Mouse (Mus musculus) forebrain, embryonic 14.5 days (tissue): Measurements from ENCODE around the gene Ebna1bp2. TPM values are rescaled to one million over a fixed set of nuclear protein-coding genes. Genes with fewer than 3 reads are reported as not detected.

Experiments
- ATAC-seq: fragments of 200-750 bp; cut with Nextera tagmentation; 2 replicates; pipeline ENCODE4 v1.8.0; 2017; ENCODE audit warnings: mild to moderate bottlenecking, moderate library complexity
- DNase-seq: peaks from one replicate; pipeline ENCODE4 v3.0.0-alpha.2; 2015; ENCODE audit warnings: low spot score
- H3K27ac ChIP-seq: fragments of 300-500 bp; sonication (generic); 2 replicates; pipeline ENCODE4 v1.5.1; 2014; ENCODE audit warnings: low read depth, mild to moderate bottlenecking, control low read depth, low read length, moderate library complexity
- H3K27me3 ChIP-seq: fragments of 300-500 bp; sonication (generic); replicated peaks from 2 replicates; pipeline ENCODE4 v1.6.1; 2014; ENCODE audit warnings: low read length, control low read depth, mixed read lengths; ENCODE audit not compliant: control insufficient read depth, insufficient read depth
- H3K36me3 ChIP-seq: fragments of 300-500 bp; sonication (generic); 2 replicates; pipeline ENCODE4 v1.6.1; 2014; ENCODE audit warnings: low read length, control low read depth; ENCODE audit not compliant: control insufficient read depth, insufficient read depth
- H3K4me1 ChIP-seq: fragments of 300-500 bp; sonication (generic); 2 replicates; pipeline ENCODE4 v1.6.1; 2014; ENCODE audit warnings: antibody characterized with exemption, low read length, control low read depth; ENCODE audit not compliant: control insufficient read depth, insufficient read depth
- H3K4me2 ChIP-seq: fragments of 300-500 bp; sonication (generic); 2 replicates; pipeline ENCODE4 v1.6.1; 2014; ENCODE audit warnings: mild to moderate bottlenecking, control low read depth, low read length
- H3K4me3 ChIP-seq: fragments of 300-500 bp; sonication (generic); 2 replicates; pipeline ENCODE4 v1.5.1; 2014; ENCODE audit warnings: low read depth, low read length, control low read depth
- H3K9ac ChIP-seq: fragments of 300-500 bp; sonication (generic); 2 replicates; pipeline ENCODE4 v1.6.1; 2014; ENCODE audit warnings: mild to moderate bottlenecking, low read length, control low read depth, moderate library complexity
- H3K9me3 ChIP-seq: fragments of 300-500 bp; sonication (generic); replicated peaks from 2 replicates; pipeline ENCODE4 v1.6.1; 2016; ENCODE audit warnings: low read length, control low read depth, mixed read lengths; ENCODE audit not compliant: control insufficient read depth
- WGBS: fragments of 180-500 bp; shearing (Covaris S2); extraction: QIAGEN DNeasy Blood & Tissue Kit; methylation state at CpG from one replicate; pipeline ENCODE4 v1.1.7; 2014; 5-methylcytosine and 5-hydroxymethylcytosine counted together
- polyA plus RNA-seq: library from polyadenylated mRNA; unstranded; fragments of >200 nt; fragmentation: Nextera tagmentation; extraction: Ambion mirVana; gene quantifications from 2 replicates; pipeline ENCODE4 v1.2.1, GENCODE M21; 2014

Ebna1bp2 gene
- polyA plus RNA-seq, 1 experiment from 2014 or later = 167 TPM

DNA sequence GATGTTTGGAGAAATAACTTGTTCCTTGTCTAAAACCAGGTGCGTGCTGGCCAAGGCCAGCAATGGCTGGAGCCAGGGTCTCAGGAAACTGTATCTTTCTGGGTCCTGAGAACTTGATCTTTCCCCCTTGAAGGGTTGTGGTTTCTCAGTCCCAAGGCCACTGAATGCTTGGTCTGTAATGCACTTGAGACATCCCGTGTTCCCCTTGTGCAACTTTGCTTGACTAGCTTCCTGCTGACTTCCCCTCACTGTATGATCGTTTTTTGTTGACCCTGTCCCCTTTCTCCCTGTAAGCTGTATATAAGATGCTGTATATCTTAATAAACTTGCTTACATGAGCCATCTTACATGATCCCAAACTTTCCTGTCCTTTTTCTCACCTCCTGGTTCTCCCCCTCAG is 10.8 kb upstream of the Ebna1bp2 start:
- ATAC-seq = no peak
- Histone ChIP-seq H3K27ac (no peak overlapping the region), H3K9me3 (no peaks in the 10 kb centered on the region), H3K4me2 (no peak overlapping the region), H3K9ac (no peak overlapping the region), H3K4me3 (no peak overlapping the region), H3K27me3 (no peaks in the 10 kb centered on the region), H3K36me3 (no peaks in the 10 kb centered on the region), H3K4me1 (no peaks in the 10 kb centered on the region)
- WGBS = 72% methylated on average over 3 of the region's 3 CpGs
- no peak for DNase-seq

GRCm38 (mm10) chr4:118612619-118613018 is 8.0 kb upstream of the Ebna1bp2 start:
- H3K27ac ChIP-seq = no peak overlapping the region
- no peak for ATAC-seq
- H3K4me1 ChIP-seq = no peaks in the 10 kb centered on the region
- no peaks in the 10 kb centered on the region for H3K36me3 ChIP-seq
- no peaks in the 10 kb centered on the region; the same call in 1 of the 2 replicates for H3K9me3 ChIP-seq
- peak; percentile 7 for DNase-seq
- no peak overlapping the region for H3K4me2 ChIP-seq
- H3K9ac ChIP-seq = no peak overlapping the region
- no peaks in the 10 kb centered on the region for H3K27me3 ChIP-seq
- 25% methylated on average over 11 of the region's 11 CpGs for WGBS
- H3K4me3 ChIP-seq = no peak overlapping the region

DNA sequence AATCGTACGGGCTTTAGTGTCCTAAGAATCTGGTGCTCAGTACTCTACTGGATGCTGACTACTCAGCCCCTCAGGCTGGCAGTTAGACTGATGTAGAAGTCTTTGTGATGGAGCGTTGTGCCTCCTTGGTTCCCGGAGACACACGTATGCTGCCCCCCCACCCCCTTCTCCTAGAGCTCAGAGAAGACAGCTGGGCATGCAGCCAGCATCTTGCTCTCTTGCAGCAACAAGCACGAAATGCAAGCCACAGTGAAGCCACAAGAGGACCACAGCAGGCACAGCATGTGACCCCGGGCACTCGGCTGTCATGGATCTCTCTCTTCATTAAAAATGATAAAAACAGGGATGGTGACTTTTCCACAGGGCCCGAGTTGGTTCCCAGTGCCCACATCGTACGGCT is 5.2 kb upstream of the Ebna1bp2 start:
- WGBS = 78% methylated on average over 11 of the region's 11 CpGs
- peak; percentile 2 for DNase-seq
- Histone ChIP-seq H3K4me1 (no peaks in the 10 kb centered on the region), H3K4me2 (no peak overlapping the region), H3K36me3 (no peaks in the 10 kb centered on the region), H3K27ac (no peak overlapping the region), H3K27me3 (no peaks in the 10 kb centered on the region), H3K9me3 (peaks cover 5% of the 10 kb centered on the region; the same call in 1 of the 2 replicates), H3K4me3 (no peak overlapping the region), H3K9ac (no peak overlapping the region)
- ATAC-seq = no peak

DNA sequence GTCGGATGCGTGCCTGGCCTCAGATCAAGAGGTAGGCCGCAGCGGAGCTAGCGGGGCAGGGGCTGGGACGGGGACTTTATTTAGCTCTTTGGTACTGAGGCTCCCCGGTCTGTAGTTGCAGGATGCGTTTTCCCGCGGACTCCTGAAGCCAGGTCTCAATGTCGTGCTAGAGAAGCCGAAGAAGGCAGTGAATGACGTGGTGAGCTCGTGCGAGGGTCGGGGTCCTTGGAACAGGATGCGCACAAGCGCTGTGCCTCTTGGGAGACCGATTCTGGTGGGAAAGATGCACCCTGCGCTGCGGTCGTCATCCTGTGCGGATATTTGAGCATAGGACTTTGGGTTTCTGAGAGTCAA is 345 bp downstream of the Ebna1bp2 start:
- H3K27me3 ChIP-seq = no peaks in the 10 kb centered on the region
- H3K9ac ChIP-seq = peak overlapping the region; percentile 71
- peaks cover 7% of the 10 kb centered on the region for H3K4me1 ChIP-seq
- DNase-seq (peak; percentile 1), ATAC-seq (peak; percentile 52)
- H3K4me2 ChIP-seq = peak overlapping the region; percentile 96
- peak overlapping the region; percentile 77 for H3K4me3 ChIP-seq
- no peak overlapping the region for H3K27ac ChIP-seq
- H3K9me3 ChIP-seq = peaks cover 5% of the 10 kb centered on the region; the same call in 1 of the 2 replicates
- under 1% methylated on average over 23 of the region's 23 CpGs for WGBS
- peaks cover 32% of the 10 kb centered on the region for H3K36me3 ChIP-seq

DNA sequence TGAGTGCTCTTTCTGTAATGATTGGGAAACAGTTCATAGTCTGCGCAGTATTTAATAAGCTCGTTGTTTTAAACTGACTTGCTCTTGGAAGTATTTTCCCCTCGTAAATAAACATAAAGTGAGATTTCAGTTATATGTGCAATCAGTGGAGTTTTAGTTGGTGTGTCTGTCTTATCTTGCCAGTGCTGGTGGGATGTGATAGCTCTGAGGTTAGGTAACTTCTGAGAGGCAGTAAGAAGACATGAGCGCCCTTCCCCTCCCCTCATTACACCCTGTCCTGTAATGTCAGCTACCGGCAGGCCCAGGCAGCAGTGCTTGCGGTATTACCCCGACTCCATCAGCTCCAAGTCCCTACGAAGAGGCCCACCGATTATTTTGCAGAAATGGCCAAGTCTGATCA is 1.2 kb downstream of the Ebna1bp2 start:
- 92% methylated on average over 9 of the region's 9 CpGs for WGBS
- Histone ChIP-seq H3K9ac (peak overlapping the region; percentile 71; the same call in 1 of the 2 replicates), H3K27me3 (no peaks in the 10 kb centered on the region), H3K36me3 (peaks cover 41% of the 10 kb centered on the region), H3K4me1 (peaks cover 7% of the 10 kb centered on the region), H3K4me3 (peak overlapping the region; percentile 77), H3K27ac (no peak overlapping the region), H3K9me3 (peaks cover 5% of the 10 kb centered on the region; the same call in 1 of the 2 replicates), H3K4me2 (peak overlapping the region; percentile 96)
- ATAC-seq (no peak), DNase-seq (no peak)

DNA sequence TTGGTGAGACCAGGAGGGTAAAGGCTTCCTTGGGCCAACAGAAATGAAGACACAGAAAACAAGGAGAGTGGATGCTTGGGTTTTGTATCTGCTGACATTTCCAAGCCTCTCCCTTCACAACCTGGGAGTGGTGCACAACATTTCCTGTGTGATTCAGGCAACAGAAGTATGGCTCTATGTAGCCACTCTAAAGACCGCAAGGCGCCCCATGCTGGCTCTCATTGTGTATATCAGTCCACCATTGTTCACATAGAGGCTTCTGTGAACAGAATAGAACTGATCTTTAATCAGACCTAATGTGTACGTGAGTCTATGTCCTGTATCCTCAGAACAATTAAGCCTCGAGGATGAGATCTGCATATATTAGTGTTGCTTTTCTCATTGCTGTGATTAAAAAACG is 9.7 kb downstream of the Ebna1bp2 start:
- no peak overlapping the region for H3K27ac ChIP-seq
- no peaks in the 10 kb centered on the region for H3K27me3 ChIP-seq
- 75% methylated on average over 5 of the region's 5 CpGs for WGBS
- ATAC-seq = no peak
- H3K9me3 ChIP-seq = no peaks in the 10 kb centered on the region
- H3K4me3 ChIP-seq = no peak overlapping the region
- no peak overlapping the region for H3K9ac ChIP-seq
- no peak for DNase-seq
- peaks cover 60% of the 10 kb centered on the region for H3K36me3 ChIP-seq
- H3K4me1 ChIP-seq = no peaks in the 10 kb centered on the region
- no peak overlapping the region for H3K4me2 ChIP-seq

- no peaks in the 10 kb centered on the region for H3K27me3 ChIP-seq
- H3K9ac ChIP-seq = no peak overlapping the region
- ATAC-seq = no peak
- peak; percentile 68 for DNase-seq
- no peaks in the 10 kb centered on the region for H3K36me3 ChIP-seq
- no peaks in the 10 kb centered on the region for H3K9me3 ChIP-seq
- no peak overlapping the region for H3K4me2 ChIP-seq
- WGBS = 30% methylated on average over 20 of the region's 20 CpGs
- H3K4me1 ChIP-seq = no peaks in the 10 kb centered on the region
- H3K4me3 ChIP-seq = no peak overlapping the region
- H3K27ac ChIP-seq = no peak overlapping the region
Measured at GRCm38 (mm10) chr4:118642346-118643190, 22.0 kb downstream of the Ebna1bp2 start.

GRCm38 (mm10) chr4:118645234-118645633 is 24.6 kb downstream of the Ebna1bp2 start:
- no peak overlapping the region for H3K4me2 ChIP-seq
- no peaks in the 10 kb centered on the region for H3K4me1 ChIP-seq
- H3K4me3 ChIP-seq = no peak overlapping the region
- DNase-seq = peak; percentile 69
- H3K27me3 ChIP-seq = no peaks in the 10 kb centered on the region
- H3K27ac ChIP-seq = no peak overlapping the region
- no peak for ATAC-seq
- 6% methylated on average over 2 of the region's 2 CpGs for WGBS
- H3K9me3 ChIP-seq = no peaks in the 10 kb centered on the region
- no peaks in the 10 kb centered on the region for H3K36me3 ChIP-seq
- no peak overlapping the region for H3K9ac ChIP-seq

DNA sequence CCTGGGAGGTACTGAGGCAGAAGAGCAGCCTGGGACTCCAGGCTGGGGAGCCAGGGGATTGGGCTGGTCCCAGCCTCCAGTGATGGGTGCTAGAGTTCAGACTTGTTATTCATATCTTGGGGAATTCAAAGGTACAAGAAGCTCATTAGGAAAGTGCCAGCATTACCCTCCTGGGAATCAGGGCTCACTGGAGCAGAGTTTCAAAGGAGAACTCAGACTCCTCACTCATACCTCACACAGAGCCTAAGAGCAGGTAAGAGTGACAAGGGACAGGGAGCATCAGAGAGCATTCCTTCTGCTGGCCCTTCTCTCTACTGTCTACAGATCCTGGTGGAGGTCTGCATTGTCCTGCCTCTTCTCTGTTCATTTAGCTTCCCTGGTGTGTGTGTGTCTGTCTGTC is 38.1 kb downstream of the Ebna1bp2 start, which contains the start of gene Olfr62:
Gene Olfr62, plus strand, starts transcription at position 301 of the 400 bp plus-strand sequence.
- no peaks in the 10 kb centered on the region for H3K36me3 ChIP-seq
- no peak within 1 kb of the TSS for H3K4me2 ChIP-seq
- no peak within 1 kb of the TSS for H3K4me3 ChIP-seq
- ATAC-seq (no peak), DNase-seq (no peak)
- H3K27me3 ChIP-seq = no peaks in the 10 kb centered on the region
- H3K9ac ChIP-seq = no peak within 1 kb of the TSS
- no peak within 1 kb of the TSS for H3K27ac ChIP-seq
- H3K4me1 ChIP-seq = no peaks in the 10 kb centered on the region
- H3K9me3 ChIP-seq = no peaks in the 10 kb centered on the region
